Mouse (Mus musculus): ENCODE results near the gene St3gal3.

The St3gal3 gene

GRCm38 (mm10) chr4:117986766-117987165, 147.9 kb downstream of the St3gal3 start:
- no peak for DNase-seq (ENCODE audit: low read depth, low spot score)

GRCm38 (mm10) chr4:117984993-117985587, 149.6 kb downstream of the St3gal3 start:
- DNase-seq (ENCODE audit: low read depth, low spot score): no peak

- no peak for DNase-seq (ENCODE audit: low read depth, low spot score)
Measured at GRCm38 (mm10) chr4:117984206-117984605, 150.5 kb downstream of the St3gal3 start.

GRCm38 (mm10) chr4:117982706-117983105, 152.0 kb downstream of the St3gal3 start:
- no peak for DNase-seq (ENCODE audit: low read depth, low spot score)

- DNase-seq (ENCODE audit: low read depth, low spot score): no peak
Measured at GRCm38 (mm10) chr4:117981518-117981917, 153.2 kb downstream of the St3gal3 start.

GRCm38 (mm10) chr4:117980161-117980560, 154.6 kb downstream of the St3gal3 start:
- no peak for DNase-seq (ENCODE audit: low read depth, low spot score)

- no peak for DNase-seq (ENCODE audit: low read depth, low spot score)
Measured at GRCm38 (mm10) chr4:117979181-117979580, 155.5 kb downstream of the St3gal3 start.

GRCm38 (mm10) chr4:117978282-117978681, 156.4 kb downstream of the St3gal3 start:
- no peak for DNase-seq (ENCODE audit: low read depth, low spot score)

- no peak for DNase-seq (ENCODE audit: low read depth, low spot score)
Measured at GRCm38 (mm10) chr4:117977841-117978240, 156.9 kb downstream of the St3gal3 start.

GRCm38 (mm10) chr4:117977371-117977770, 157.3 kb downstream of the St3gal3 start:
- no peak for DNase-seq (ENCODE audit: low read depth, low spot score)

GRCm38 (mm10) chr4:117975820-117976219, 158.9 kb downstream of the St3gal3 start:
- no peak for DNase-seq (ENCODE audit: low read depth, low spot score)

GRCm38 (mm10) chr4:117974719-117975118, 160.0 kb downstream of the St3gal3 start:
- no peak for DNase-seq (ENCODE audit: low read depth, low spot score)

GRCm38 (mm10) chr4:117972999-117973398, 161.7 kb downstream of the St3gal3 start:
- no peak for DNase-seq (ENCODE audit: low read depth, low spot score)

- DNase-seq (ENCODE audit: low read depth, low spot score): no peak
Measured at GRCm38 (mm10) chr4:117964346-117965025, 170.2 kb downstream of the St3gal3 start.

GRCm38 (mm10) chr4:117957492-117957891, 177.2 kb downstream of the St3gal3 start:
- DNase-seq (ENCODE audit: low read depth, low spot score): no peak

- DNase-seq (ENCODE audit: low read depth, low spot score): no peak
Measured at GRCm38 (mm10) chr4:117947493-117947892, 187.2 kb downstream of the St3gal3 start.

- no peak for DNase-seq (ENCODE audit: low read depth, low spot score)
Measured at GRCm38 (mm10) chr4:117946639-117947305, 187.9 kb downstream of the St3gal3 start.

- no peak for DNase-seq (ENCODE audit: low read depth, low spot score)
Measured at GRCm38 (mm10) chr4:117943317-117943716, 191.4 kb downstream of the St3gal3 start.

GRCm38 (mm10) chr4:117936964-117937363, 197.8 kb downstream of the St3gal3 start:
- DNase-seq (ENCODE audit: low read depth, low spot score): no peak

- no peak for DNase-seq (ENCODE audit: low read depth, low spot score)
Measured at GRCm38 (mm10) chr4:117934081-117934480, 200.6 kb downstream of the St3gal3 start.

- no peak for DNase-seq (ENCODE audit: low read depth, low spot score)
Measured at GRCm38 (mm10) chr4:117933248-117933647, 201.5 kb downstream of the St3gal3 start.

- DNase-seq (ENCODE audit: low read depth, low spot score): no peak
Measured at GRCm38 (mm10) chr4:117929391-117929881, 205.3 kb downstream of the St3gal3 start, which contains the start of gene Artn. Gene Artn, minus strand, starts transcription at chr4:117929763.
